Mouse (Mus musculus) myocyte (in vitro differentiated cells): ENCODE data around the gene Sel1l.

ENCODE experiments used
- CEBPB ChIP-seq: IDR thresholded peaks from 2 replicates; pipeline ENCODE4 v1.6.1; 2011; ENCODE audit warnings: mild to moderate bottlenecking, moderate library complexity; ENCODE audit not compliant: poor library complexity, insufficient read depth, severe bottlenecking
- E2F4 ChIP-seq: IDR thresholded peaks from one replicate; pipeline ENCODE4 v1.6.1; 2011; ENCODE audit warnings: mild to moderate bottlenecking, control low read depth, moderate library complexity; ENCODE audit not compliant: insufficient read depth
- MAX ChIP-seq: IDR thresholded peaks from one replicate; pipeline ENCODE4 v1.6.1; 2011; ENCODE audit warnings: low read depth, mild to moderate bottlenecking, control low read depth
- MYOD1 ChIP-seq, 3 experiments: IDR thresholded peaks; one replicate each; pipeline ENCODE4 v1.6.1; 2011; ENCODE audit warnings: control low read depth in 2 of 3, low read depth in 2 of 3, mild to moderate bottlenecking in 2 of 3, moderate library complexity in 1 of 3; ENCODE audit not compliant: insufficient read length in 2 of 3, control insufficient read depth in 1 of 3
- MYOG ChIP-seq, 3 experiments: IDR thresholded peaks; one replicate each; pipeline ENCODE4 v1.6.1; 2011; ENCODE audit warnings: control low read depth in 2 of 3, low read depth in 2 of 3, mild to moderate bottlenecking in 2 of 3; ENCODE audit not compliant: insufficient read length in 2 of 3, control insufficient read depth in 1 of 3, insufficient read depth in 1 of 3
- POLR2A ChIP-seq: IDR thresholded peaks from one replicate; pipeline ENCODE4 v1.6.1; 2011; ENCODE audit warnings: low read depth, mild to moderate bottlenecking, control low read depth, moderate library complexity; ENCODE audit not compliant: insufficient read length
- POLR2AphosphoS2 ChIP-seq: IDR thresholded peaks from one replicate; pipeline ENCODE4 v1.6.1; 2011; ENCODE audit warnings: low read depth, control low read depth; ENCODE audit not compliant: insufficient read length
- SRF ChIP-seq: IDR thresholded peaks from one replicate; pipeline ENCODE4 v1.6.1; 2011; ENCODE audit warnings: low read depth; ENCODE audit not compliant: control insufficient read depth, insufficient read length
- TCF12 ChIP-seq: IDR thresholded peaks from one replicate; pipeline ENCODE4 v1.6.1; 2011; ENCODE audit warnings: mild to moderate bottlenecking, control low read depth; ENCODE audit not compliant: poor library complexity, insufficient read depth, severe bottlenecking
- USF1 ChIP-seq: IDR thresholded peaks from one replicate; pipeline ENCODE4 v1.6.1; 2011; ENCODE audit warnings: low read depth, mild to moderate bottlenecking, control low read depth, moderate library complexity

GRCm38 (mm10) chr12:91820461-91820860, 28.5 kb downstream of the Sel1l start:
- TF ChIP-seq POLR2A, result no peak
- TF ChIP-seq MYOG (IDR thresholded peaks at IDR 0.05; ENCODE audit: control insufficient read depth in 1 of 3, insufficient read depth in 1 of 3, insufficient read length in 2 of 3, low read depth in 2 of 3), result no peak
- no peak for TF ChIP-seq SRF
- no peak for TF ChIP-seq POLR2AphosphoS2
- no peak for TF ChIP-seq E2F4
- TF ChIP-seq TCF12, result no peak
- TF ChIP-seq MAX, result no peak
- no peak for TF ChIP-seq USF1
- no peak for TF ChIP-seq MYOD1 (IDR thresholded peaks at IDR 0.05; ENCODE audit: control insufficient read depth in 1 of 3, insufficient read length in 2 of 3, low read depth in 2 of 3)
- TF ChIP-seq CEBPB, result no peak
